Mouse (Mus musculus) C3H10T1/2 (cell line): ENCODE data around the gene Pdia2. TPM values are rescaled to one million over a fixed set of nuclear protein-coding genes. Genes with fewer than 3 reads are reported as not detected.

Source experiments
- polyA plus RNA-seq, 2 experiments: library from polyadenylated mRNA; unstranded; fragments of >200 nt; fragmentation: generic; extraction: Trizol; gene quantifications; one replicate each; pipeline ENCODE4 v1.2.1; 2012; ENCODE audit warnings: missing spikeins in 2 of 2

The Pdia2 gene
- polyA plus RNA-seq = not detected

GRCm38 (mm10) chr17:26198892-26199291 lies at the start of gene Pdia2:
TSS of gene Pdia2 (minus strand) at chr17:26199087.

GRCm38 (mm10) chr17:26244101-26244841 lies 45.4 kb upstream of the Pdia2 start, which contains the start of gene Fam234a:
TSS of gene Fam234a (minus strand) at chr17:26244242.

GRCm38 (mm10) chr17:26207686-26208085 lies 8.8 kb upstream of the Pdia2 start, which contains the start of gene Arhgdig:
TSS of gene Arhgdig (minus strand) at chr17:26207786.

GRCm38 (mm10) chr17:26202737-26203136 lies 3.9 kb upstream of the Pdia2 start, which contains the start of gene Rgs11:
TSS of gene Rgs11 (plus strand) at chr17:26202951.

Other genes with a start within 250 kb of the Pdia2 start
- under 1 TPM; 0.02 to 0.04 TPM for gene A930017K11Rik, start 246.5 kb downstream of the Pdia2 start, polyA plus RNA-seq
- gene Capn15, start 213.3 kb downstream of the Pdia2 start, polyA plus RNA-seq = 10 to 100 TPM in 1 of 2 experiments, 1 to 10 TPM in 1; 4.7 to 13.1 TPM
- 10 to 100 TPM in 1 of 2 experiments, 1 to 10 TPM in 1; 6.5 to 26.0 TPM for gene Rab11fip3, start 129.5 kb downstream of the Pdia2 start, polyA plus RNA-seq
- gene Decr2, start 108.8 kb downstream of the Pdia2 start, polyA plus RNA-seq = 10 to 100 TPM in 1 of 2 experiments, 1 to 10 TPM in 1; 1.2 to 18.9 TPM
- gene Nme4, start 103.5 kb downstream of the Pdia2 start, polyA plus RNA-seq = 10 to 100 TPM; 49.6 to 54.8 TPM
- gene Tmem8, start 85.8 kb downstream of the Pdia2 start, polyA plus RNA-seq = 10 to 100 TPM in 1 of 2 experiments, 1 to 10 TPM in 1; 3.2 to 11.1 TPM
- 100 to 1,000 TPM; 206 to 383 TPM for gene Mrpl28, start 75.6 kb downstream of the Pdia2 start, polyA plus RNA-seq
- gene Axin1, start 60.4 kb downstream of the Pdia2 start, polyA plus RNA-seq = 10 to 100 TPM; 19.2 to 34.4 TPM
- under 1 TPM; 0.01 to 0.46 TPM for gene Rgs11, start 3.9 kb upstream of the Pdia2 start, polyA plus RNA-seq
- gene Arhgdig, start 8.7 kb upstream of the Pdia2 start, polyA plus RNA-seq = 1 to 10 TPM in 1 of 2 experiments, under 1 TPM in 1; 0.91 to 5.9 TPM
- gene Fam234a, start 45.2 kb upstream of the Pdia2 start, polyA plus RNA-seq = 10 to 100 TPM; 36.2 to 94.1 TPM
- gene Luc7l, start 53.8 kb upstream of the Pdia2 start, polyA plus RNA-seq = 10 to 100 TPM; 21.1 to 35.8 TPM
- gene Neurl1b, start 215.7 kb upstream of the Pdia2 start, polyA plus RNA-seq = 1 to 10 TPM in 1 of 2 experiments, under 1 TPM in 1; 0.76 to 4.9 TPM